Mouse (Mus musculus): ENCODE results near the gene Acaa1b.

Acaa1b gene

GRCm38 (mm10) chr9:119143372-119143771 lies 13.5 kb downstream of the Acaa1b start:
- DNase-seq = no peak

GRCm38 (mm10) chr9:119142066-119142465 lies 14.8 kb downstream of the Acaa1b start:
- no peak for DNase-seq

- DNase-seq = no peak
These were observed 18.1 kb downstream of the Acaa1b start for GRCm38 (mm10) chr9:119138836-119139235.

- DNase-seq = no peak
These were observed 26.2 kb downstream of the Acaa1b start for GRCm38 (mm10) chr9:119130692-119131091.

DNA sequence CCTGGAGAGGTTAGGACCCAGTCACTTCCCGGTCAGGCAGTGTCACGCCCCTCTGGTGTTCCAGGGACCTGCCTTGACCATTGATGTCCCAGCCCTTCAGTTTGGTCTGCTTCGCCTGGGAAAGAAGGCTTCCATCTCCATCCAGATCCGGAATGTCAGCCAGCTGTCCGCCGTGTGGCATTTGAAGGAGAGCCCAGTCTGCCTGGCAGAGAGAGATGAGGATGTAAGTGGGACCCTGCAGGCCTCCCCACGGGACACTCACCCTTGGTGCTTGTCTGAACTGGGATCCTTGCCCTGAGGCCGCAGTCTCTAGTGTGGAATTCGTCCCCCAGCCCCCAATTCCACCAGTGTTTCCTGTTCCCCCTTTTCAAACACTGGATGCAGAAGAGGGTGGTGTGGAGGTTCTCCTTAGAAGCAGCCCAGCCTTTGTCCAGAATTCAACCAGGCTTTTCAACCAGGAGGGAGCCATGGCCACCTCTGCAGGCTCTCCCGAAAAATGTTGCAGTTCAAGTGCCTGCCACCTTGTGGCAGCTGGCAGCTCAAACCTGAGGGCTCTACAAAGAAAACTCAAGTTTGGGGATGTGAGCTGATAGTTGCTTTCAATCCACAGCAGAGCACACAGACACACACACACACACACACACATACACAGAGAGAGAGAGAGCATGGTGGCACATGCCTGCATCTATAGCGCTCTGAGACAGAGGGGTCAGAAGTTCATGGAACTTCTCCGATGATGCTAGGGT lies 28.3 kb downstream of the Acaa1b start:
- DNase-seq = no peak

DNA sequence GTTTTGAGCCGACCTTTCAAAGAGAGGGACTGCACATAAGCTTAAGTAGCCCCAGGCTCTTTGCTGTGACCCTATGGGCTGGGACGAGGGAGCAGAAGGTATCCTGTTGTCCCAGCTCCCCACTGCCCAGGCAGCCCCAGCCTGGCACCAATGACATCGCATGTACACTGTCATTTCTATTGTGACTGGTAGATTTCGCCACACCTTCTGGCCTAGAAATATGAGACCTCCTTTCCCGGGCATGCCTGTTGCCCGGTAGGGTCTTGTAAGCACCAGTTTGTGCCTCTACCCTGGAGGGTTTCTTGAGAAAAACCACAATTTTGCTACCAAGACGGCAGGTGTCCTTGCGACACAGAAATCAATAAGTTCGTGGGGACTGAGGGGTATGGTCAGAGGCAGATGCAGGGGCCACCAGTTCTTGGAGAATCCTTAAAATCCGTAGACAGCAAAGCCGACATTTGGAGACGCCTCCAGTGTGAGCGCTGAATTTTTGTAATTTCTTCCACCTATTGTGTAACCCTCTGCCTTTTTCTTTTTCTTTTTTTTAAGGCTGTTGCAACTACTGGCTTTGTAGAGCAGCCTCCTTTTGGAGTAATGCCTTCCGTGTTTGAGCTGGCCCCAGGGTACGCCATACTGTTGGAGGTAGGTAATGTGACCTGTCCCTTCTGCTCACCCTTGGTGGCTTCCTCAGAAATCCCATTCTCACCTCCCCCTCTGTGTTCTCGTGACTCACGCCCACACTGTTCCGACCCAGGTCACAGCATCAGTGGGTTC lies 34.1 kb downstream of the Acaa1b start:
- no peak for DNase-seq

DNA sequence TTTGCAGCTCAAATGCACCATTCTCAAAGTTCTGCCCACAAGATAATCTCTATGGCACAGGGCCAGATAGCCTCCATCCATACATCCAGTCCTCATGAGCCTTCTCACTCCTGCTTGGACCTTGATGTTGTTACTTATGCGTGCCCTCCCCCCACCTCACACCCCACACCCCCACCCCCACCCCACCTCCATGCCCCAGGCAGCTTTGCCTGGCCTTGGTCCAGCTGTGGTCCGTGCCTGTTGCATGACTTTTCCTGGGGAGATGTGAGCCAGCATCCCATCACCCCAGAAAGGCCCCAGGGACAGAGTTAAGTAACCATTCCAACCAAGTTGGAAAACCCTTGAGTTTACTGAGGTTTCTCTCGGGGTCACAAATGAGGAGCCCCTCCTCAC lies 36.7 kb downstream of the Acaa1b start:
- no peak for DNase-seq

DNA sequence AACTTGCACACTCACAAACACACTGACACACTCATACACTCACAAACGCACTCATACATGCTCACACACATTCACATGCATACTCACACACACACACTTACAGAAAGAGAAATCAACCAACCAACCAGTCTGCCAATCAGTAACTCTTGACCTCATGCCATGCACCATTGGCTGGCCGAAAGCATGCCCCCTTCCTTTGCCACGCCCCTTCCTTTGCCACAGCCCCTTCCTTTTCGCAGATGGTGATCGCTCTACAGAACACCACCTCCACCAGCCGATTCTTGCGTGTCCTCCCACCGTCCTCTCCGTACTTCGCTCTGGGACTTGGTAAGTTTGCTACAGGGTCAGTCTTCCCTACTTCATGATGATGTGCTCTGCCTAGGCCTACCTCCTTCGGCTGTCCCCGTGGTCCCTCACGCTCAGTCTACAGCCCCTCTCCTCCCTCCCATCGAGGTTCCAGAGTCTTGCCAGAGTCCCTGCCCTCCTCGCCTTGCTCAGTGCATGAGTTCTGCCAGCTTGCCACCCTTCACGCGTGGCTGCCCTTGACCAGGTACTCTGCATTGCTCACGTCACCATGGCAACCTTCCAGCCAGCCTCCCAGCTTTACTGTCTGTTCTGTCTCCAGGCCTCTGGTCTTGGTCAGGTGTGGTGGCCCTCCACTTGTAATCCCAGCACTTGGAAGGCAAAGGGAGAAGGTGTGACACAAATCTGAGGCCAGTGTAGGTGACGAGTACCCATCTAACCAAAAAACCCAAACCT lies 37.3 kb downstream of the Acaa1b start:
- DNase-seq = no peak

DNA sequence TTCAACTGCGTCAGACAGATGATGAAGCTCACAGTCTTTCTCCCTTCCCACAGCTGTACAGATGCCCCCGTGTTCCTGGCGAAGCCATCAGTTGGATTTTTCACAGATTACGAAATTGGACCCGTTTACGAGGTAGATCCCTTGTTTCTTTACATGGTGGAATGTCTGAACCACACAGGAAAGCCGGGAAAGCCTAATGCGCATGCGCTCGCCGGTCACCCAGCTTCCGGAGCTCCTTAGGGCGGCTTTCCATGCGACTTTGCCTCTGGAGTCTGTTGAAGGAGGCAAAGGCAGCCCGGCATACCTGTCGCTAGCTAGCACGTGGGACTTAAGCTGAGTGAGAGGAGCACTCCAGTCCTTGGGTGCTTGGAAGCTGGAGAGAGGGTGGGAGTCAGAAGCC lies 42.0 kb downstream of the Acaa1b start:
- DNase-seq = no peak

DNA sequence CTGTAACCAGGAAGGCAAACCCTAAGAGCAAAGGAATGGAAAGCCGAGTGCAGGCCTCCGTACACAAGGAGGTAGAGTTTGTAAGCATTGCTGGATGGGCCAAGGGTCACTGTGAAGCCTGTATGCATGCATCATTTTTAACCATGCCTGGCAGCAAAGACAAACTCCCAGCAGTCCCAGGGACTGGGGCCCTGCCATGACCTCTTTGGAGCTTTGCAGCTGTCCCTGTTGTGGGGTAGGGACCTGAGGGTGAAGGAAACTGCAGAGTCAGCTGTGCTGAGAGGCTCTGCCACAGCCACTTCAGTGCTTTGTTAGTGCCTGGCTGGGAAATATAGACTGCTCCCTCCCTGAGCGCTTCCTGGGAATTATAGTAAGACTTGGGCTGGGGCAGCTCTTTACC lies 46.3 kb downstream of the Acaa1b start:
- DNase-seq = no peak

DNA sequence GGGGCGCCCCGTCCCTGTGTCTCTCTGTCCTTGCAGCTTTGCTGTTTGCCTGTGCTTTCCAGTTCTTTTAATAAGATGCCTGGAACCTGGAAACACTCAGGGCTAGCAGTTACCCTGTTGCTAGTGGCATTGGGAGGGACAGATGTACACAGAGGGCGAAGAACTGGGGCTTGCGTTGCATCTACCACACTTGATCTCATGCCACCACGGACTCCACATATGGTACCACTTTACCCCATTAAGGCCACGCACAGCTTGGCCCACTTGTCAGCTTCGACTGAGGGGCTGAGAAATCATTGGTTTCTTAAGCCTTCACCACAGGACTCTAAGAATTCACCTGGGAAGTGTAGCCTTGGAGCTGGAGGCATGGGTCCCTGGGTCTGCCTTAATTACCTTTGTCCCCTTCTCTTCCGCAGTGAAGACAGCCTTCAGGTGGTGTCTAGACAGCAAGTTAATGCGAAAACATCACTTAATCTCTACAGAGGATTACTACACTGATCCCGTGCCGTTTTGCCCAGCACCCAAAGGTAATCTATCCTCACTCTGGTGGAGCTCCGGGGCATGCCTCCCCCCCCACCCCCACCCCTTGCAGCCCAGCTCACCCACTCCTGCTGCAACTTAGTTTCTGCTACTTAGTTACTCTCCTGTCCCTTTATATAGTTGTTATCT lies 47.1 kb downstream of the Acaa1b start:
- no peak for DNase-seq

GRCm38 (mm10) chr9:119107566-119107965 lies 49.3 kb downstream of the Acaa1b start:
- DNase-seq = no peak

DNA sequence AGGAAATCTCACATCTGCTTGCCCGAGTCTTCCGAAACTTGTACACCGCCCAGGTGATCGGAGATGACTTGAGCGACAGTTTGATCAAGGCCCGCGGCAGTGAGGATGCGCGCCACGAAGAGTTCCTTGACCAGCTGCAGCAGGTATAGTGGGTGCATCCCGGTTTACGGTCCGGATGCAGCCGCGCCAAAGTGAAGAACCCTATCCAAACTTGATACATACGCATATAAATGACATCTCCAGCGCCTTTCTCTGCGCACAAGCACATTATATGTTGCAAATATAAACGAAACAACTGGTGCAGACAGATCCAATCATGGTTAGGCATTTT lies 54.1 kb downstream of the Acaa1b start:
- no peak for DNase-seq

DNA sequence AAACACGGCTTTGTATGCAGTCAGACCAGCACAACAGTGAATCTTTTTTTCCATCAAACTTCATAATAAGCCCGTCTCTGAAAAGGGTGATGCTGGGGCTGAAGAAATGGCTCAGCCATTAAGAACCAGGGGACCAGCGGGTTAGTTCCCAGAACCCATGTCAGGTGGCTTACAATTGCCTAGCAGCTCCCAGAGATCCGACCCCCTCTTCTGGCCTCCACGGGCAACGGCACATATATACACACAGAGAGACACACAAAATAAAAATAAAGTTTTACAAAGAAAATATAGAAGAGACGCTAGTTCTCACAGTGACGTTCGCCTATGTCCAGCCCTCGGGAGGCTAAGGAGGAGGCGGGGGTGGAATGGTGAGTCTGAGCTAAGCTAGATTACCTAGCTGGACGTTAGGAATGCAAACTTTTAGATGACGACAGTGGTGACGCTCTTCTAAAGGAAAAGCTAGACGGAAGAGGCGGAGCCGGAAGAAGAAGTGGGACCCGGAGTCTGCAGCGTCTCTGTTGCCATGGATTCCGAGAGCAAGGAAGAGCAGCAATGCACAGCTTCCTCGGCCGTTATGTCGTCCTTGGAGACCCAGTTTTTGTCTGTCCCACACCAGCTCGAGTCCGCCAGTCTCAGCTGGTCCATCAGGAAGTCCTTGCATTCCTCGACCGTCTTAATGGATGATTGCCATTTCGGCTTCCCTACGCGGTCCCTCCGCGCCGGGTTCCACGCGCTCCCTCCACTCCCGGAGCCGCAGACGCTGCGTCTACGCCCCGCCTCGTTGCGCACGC lies 54.7 kb downstream of the Acaa1b start, which contains the start of gene Dlec1:
TSS of gene Dlec1 (plus strand) at position 487 of the 791 bp plus-strand sequence.
- DNase-seq = peak; percentile 58 to 72

DNA sequence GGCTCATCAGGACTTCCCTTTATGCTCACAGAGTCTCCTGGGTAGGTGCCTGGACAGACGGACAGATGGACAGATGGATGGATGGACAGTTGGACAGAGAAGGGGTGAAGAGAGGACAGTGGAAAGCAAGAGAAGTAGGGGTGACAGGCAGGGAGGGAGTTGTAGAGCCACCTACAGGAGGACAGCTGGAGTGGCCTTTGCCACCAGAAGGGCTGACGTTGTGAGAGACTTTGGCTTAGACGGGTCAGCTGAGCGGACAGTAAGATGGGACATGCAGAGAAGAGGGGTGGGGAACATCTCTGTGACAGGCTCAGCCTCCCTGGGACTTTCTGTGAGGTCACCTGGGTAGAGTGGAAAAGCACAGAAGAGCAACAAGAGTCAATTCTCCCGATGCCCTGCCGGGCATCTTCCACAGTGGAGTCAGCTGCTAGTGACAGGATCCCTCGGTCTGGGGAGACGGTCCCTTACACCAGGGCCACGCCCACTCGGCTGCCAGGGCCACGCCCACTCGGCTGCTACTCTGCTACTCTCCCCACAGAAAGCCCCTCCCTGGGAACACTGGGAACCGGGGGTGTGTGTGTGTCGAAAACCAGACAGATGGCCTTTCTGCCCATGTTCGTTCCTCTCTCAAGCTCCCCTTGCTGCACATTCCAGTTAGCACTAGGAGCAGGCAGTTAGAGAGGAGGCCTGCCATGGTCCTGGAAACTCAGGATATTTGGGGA lies 56.6 kb downstream of the Acaa1b start:
- peak; percentile 13 to 47 for DNase-seq
